Mouse (Mus musculus) intestine, embryonic 14.5 days (tissue): ENCODE measurements at regions not wholly inside any gene's neighbourhood (a gene's known extent, or its start where the extent isn't known, plus 50 kb on each side); places are given as distances from the start of the nearest gene placed in this dataset.

Experiments used
- ATAC-seq: fragments of 200-750 bp; cut with Nextera tagmentation; replicated peaks from 2 replicates; pipeline ENCODE4 v1.8.0; 2017; ENCODE audit warnings: low read depth, moderate number of reproducible peaks, moderate TSS enrichment, moderate library complexity; ENCODE audit not compliant: low FRiP score, low TSS enrichment
- DNase-seq: peaks from one replicate; pipeline ENCODE4 v3.0.0-alpha.2; 2018; ENCODE audit warnings: low spot score
- H3K27ac ChIP-seq: fragments of 300-500 bp; sonication (generic); 2 replicates; pipeline ENCODE4 v1.5.1; 2014; ENCODE audit warnings: low read depth, mild to moderate bottlenecking, control low read depth
- H3K27me3 ChIP-seq: fragments of 300-500 bp; sonication (generic); replicated peaks from 2 replicates; pipeline ENCODE4 v1.6.1; 2014; ENCODE audit warnings: low read length, control low read depth; ENCODE audit not compliant: control insufficient read depth, insufficient read depth
- H3K36me3 ChIP-seq: fragments of 300-500 bp; sonication (generic); 2 replicates; pipeline ENCODE4 v1.6.1; 2014; ENCODE audit warnings: low read length, control low read depth; ENCODE audit not compliant: control insufficient read depth, insufficient read depth
- H3K4me1 ChIP-seq: fragments of 300-500 bp; sonication (generic); replicated peaks from 2 replicates; pipeline ENCODE4 v1.6.1; 2014; ENCODE audit warnings: low read length, control low read depth, mixed read lengths; ENCODE audit not compliant: control insufficient read depth, insufficient read depth
- H3K4me2 ChIP-seq: fragments of 300-500 bp; sonication (generic); 2 replicates; pipeline ENCODE4 v1.6.1; 2014; ENCODE audit warnings: low read length
- H3K4me3 ChIP-seq: fragments of 300-500 bp; sonication (generic); 2 replicates; pipeline ENCODE4 v1.5.1; 2014; ENCODE audit warnings: low read depth, low read length, control low read depth, mixed read lengths
- H3K9ac ChIP-seq: fragments of 300-500 bp; sonication (generic); 2 replicates; pipeline ENCODE4 v1.6.1; 2014; ENCODE audit warnings: mild to moderate bottlenecking, low read length
- H3K9me3 ChIP-seq: fragments of 300-500 bp; sonication (generic); 2 replicates; pipeline ENCODE4 v1.6.1; 2016; ENCODE audit warnings: low read length, control low read depth; ENCODE audit not compliant: control insufficient read depth
- WGBS: fragments of 180-500 bp; shearing (Covaris S2); extraction: QIAGEN DNeasy Blood & Tissue Kit; methylation state at CpG from one replicate; pipeline ENCODE4 v1.1.7; 2014; 5-methylcytosine and 5-hydroxymethylcytosine counted together

DNA sequence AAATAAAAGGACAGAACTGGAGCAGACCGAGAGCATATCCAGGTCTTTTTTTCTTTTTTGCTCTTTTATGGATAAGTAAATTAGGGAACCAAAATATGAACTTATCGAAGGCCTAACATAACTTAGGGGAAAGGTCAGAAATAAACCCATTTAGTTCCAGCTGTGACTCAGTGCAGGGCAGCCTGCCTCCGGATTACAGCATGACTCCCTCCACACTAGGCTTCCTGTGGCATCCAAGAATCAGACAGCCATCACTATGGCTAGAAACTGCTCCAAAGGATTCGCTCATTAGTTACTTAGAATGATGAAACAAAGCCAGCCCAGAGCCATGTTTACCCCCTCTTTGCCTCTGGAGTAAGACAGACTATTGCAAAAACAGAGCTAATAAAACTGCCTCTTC, 116.6 kb upstream of the Six2 start:
- Histone ChIP-seq H3K9me3 (no peaks in the 10 kb centered on the region), H3K36me3 (no peaks in the 10 kb centered on the region), H3K27ac (no peak overlapping the region), H3K4me1 (peaks cover 7% of the 10 kb centered on the region; the same call in 1 of the 2 replicates), H3K4me2 (no peak overlapping the region), H3K9ac (no peak overlapping the region), H3K27me3 (peaks cover 66% of the 10 kb centered on the region), H3K4me3 (no peak overlapping the region)
- ATAC-seq: no peak
- 59% methylated on average over 4 of the region's 4 CpGs for WGBS
- DNase-seq: no peak

DNA sequence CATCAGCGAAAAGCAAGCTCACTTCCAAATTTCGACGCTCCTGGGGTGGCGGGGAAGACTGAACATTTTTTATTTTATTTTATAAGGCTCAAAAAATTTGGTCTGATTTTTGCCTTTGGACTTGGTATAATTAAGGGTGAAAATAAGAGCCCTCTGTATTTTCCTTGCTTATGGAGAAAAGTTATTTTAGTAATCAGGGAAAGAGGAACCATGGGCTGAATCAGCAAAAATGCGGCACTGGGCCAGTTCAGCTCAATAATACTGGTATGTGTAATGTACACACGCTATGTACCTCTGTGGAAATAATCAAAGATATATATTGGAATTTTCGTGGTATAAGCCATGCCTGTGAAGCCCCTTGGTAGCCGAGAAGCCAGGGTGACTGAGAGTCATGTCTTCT, 113.7 kb upstream of the Six2 start:
- no peak for DNase-seq
- Histone ChIP-seq H3K9ac (no peak overlapping the region), H3K27ac (no peak overlapping the region), H3K27me3 (peaks cover 83% of the 10 kb centered on the region), H3K4me1 (peaks cover 9% of the 10 kb centered on the region; the same call in 1 of the 2 replicates), H3K4me2 (no peak overlapping the region), H3K9me3 (no peaks in the 10 kb centered on the region), H3K4me3 (no peak overlapping the region), H3K36me3 (no peaks in the 10 kb centered on the region)
- no peak for ATAC-seq
- 85% methylated on average over 8 of the region's 8 CpGs for WGBS

DNA sequence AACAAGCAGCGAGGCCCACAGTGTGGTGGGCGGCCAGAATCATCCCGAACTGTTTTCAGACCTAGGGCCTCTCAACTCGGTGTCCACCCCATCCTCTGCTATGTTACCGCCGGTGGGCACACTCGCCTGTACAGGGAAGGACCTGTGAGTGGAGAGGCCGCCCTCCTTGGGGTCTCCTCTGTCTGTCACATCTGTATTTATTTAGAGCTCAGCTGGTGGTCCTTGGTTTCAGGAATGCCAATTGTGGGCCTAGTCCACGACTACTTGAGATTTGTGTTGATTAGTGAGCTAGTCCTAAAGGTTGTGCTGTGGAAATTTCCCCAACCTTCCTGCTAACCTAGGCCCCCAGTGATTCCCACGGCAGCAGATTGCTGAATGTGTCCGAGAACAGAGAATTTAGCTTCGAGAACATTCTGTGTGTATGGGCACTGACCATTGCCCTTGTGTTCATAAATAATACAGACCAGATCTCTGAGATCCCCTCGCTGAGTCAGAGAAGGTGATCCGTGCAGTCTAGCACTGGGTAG, 113.1 kb upstream of the Six2 start:
- H3K4me3 ChIP-seq: no peak overlapping the region
- peaks cover 82% of the 10 kb centered on the region for H3K27me3 ChIP-seq
- H3K9ac ChIP-seq: no peak overlapping the region
- peak; percentile 53 for DNase-seq
- no peak overlapping the region; the same call in 1 of the 2 replicates for H3K4me2 ChIP-seq
- H3K9me3 ChIP-seq: no peaks in the 10 kb centered on the region
- H3K36me3 ChIP-seq: no peaks in the 10 kb centered on the region
- no peak overlapping the region for H3K27ac ChIP-seq
- no peak for ATAC-seq
- peaks cover 9% of the 10 kb centered on the region; the same call in 1 of the 2 replicates for H3K4me1 ChIP-seq
- 46% methylated on average over 14 of the region's 14 CpGs for WGBS

DNA sequence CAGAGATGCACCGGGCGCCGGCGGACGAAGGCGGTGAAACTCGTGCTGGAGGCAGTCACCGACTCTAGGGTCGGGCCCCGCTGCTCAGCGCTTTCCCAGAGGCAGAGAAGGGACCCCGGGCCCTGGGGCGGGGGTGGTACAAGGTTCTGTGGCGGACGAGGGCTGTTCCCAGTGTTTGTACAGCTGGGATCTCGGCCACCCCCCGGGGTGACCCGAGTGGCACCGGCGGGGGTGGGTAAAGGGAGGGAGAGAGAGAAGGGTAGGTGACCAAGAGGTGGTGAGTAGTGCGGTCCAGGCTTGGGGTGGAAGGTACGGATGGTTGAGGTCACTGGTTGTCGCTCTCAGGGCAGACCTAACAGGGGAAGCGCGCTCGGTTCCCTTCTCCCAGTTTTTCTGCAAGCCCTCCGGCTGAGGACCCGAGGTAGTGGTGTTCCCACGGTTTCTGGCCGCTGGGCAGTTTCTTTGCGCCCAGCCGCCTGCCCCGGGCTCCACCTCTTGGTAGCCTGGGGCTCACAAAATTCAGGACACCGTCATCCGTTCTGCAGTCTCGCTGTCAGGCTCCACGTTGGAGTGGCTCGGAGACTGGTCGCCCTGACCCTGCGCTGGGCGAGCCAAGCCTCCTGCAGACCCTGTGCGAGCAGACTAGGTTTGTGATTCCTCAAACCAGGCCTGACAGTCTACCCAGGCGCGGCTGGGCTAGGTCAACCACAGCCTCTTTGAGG, 112.4 kb upstream of the Six2 start:
- H3K36me3 ChIP-seq: no peaks in the 10 kb centered on the region
- H3K9ac ChIP-seq: peak overlapping the region; percentile 34; the same call in 1 of the 2 replicates
- peak overlapping the region; percentile 34 for H3K4me3 ChIP-seq
- peaks cover 9% of the 10 kb centered on the region; the same call in 1 of the 2 replicates for H3K4me1 ChIP-seq
- 3% methylated on average over 43 of the region's 44 CpGs for WGBS
- no peaks in the 10 kb centered on the region for H3K9me3 ChIP-seq
- peak; percentile 65 for DNase-seq
- H3K4me2 ChIP-seq: peak overlapping the region; percentile 72
- H3K27me3 ChIP-seq: peaks cover 83% of the 10 kb centered on the region
- H3K27ac ChIP-seq: no peak overlapping the region
- ATAC-seq: peak; percentile 53; the same call in 1 of the 2 replicates

DNA sequence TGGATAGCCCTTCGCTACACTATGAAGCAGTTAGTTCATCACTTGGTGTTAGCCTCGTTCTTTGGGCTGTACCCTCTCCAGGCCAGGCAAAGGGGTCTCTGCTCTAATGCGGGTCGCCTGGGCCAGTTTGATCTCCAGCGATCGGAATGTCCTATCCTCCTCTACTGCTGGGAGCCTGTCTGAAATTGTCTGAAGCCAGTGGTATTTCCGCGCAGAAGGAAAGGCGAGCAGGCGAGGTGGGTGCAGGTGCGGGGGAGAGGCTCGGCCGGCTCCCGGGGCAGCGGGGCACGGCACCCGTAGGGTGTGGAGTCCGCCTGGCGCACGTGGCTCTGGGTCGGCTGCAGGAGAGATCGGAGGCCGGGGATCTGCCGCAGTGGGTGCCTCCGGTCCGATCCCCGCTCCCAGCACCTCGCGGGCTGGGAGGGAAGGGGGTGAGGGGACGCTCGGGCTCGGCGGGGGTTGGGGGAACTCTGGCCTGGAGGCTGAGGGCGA, 111.8 kb upstream of the Six2 start:
- peak; percentile 81 for DNase-seq
- Histone ChIP-seq H3K27ac (no peak overlapping the region), H3K4me1 (peaks cover 9% of the 10 kb centered on the region; the same call in 1 of the 2 replicates), H3K9ac (peak overlapping the region; percentile 34), H3K27me3 (peaks cover 86% of the 10 kb centered on the region), H3K4me2 (peak overlapping the region; percentile 72), H3K4me3 (peak overlapping the region; percentile 34), H3K9me3 (no peaks in the 10 kb centered on the region), H3K36me3 (no peaks in the 10 kb centered on the region)
- WGBS: 0% methylated on average over 30 of the region's 34 CpGs
- ATAC-seq: peak; percentile 67

DNA sequence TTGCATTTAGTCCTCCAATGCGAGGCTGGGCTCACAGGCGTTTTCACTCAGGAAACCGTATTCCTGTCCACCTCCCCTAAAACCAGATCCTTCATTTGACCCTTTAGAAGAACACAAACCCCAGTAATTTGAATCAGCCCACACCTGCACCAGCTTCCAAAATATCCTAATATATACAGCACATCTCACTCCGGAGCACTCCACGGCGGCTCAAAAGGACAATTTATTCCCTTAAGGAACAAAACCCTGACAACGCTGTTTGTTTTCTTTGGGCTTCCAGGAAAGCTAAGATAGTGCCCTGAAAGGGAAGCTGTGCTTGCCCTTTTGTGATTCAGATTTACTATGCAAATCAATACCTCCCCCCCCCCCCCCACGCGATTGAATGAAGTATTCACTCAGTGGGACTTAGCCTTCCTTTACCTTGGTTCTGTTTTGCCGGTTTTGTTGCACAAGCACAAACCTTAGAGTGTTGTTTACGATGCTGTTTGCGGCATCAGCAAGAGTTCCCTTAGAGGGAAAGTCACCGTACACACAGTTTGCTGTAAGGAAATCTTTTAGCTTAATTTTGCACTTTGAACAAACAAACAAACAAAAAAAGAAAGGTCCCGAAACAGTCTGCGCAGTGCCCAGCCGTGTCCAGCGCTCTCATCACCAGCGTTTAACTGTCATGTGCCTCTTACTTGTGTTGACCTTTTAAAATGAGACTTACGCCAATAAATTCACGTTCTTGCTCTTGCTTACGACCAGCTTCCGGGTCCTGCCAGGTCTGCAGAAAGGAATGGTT, 111.2 kb upstream of the Six2 start:
- Histone ChIP-seq H3K4me3 (peak overlapping the region; percentile 34), H3K9me3 (no peaks in the 10 kb centered on the region), H3K27ac (no peak overlapping the region), H3K36me3 (no peaks in the 10 kb centered on the region), H3K4me1 (peaks cover 9% of the 10 kb centered on the region; the same call in 1 of the 2 replicates), H3K4me2 (peak overlapping the region; percentile 72), H3K9ac (no peak overlapping the region), H3K27me3 (peaks cover 86% of the 10 kb centered on the region)
- DNase-seq (no peak), ATAC-seq (no peak)
- 1% methylated on average over 22 of the region's 22 CpGs for WGBS

DNA sequence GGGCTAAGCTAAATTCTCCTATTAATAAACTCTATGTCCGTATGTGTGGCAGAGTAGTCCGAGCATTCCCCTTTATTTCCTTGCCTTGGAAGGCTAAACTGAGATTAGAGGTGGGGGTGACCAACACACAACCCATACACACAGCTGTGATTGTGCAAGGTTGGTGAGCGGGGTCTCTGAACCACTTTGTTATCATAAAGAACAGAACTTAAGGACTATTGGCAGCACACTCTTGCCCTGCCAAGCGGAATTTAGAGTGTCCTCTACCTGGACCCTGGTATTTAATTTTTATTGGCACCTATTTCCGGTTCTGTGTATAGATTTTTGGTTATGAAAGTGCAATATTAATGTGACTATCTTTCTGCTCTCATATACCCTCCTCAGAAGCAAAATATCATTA, 109.7 kb upstream of the Six2 start:
- H3K4me3 ChIP-seq: no peak overlapping the region
- no peaks in the 10 kb centered on the region for H3K9me3 ChIP-seq
- WGBS: 77% methylated on average over 5 of the region's 5 CpGs
- DNase-seq (no peak), ATAC-seq (no peak)
- no peak overlapping the region for H3K4me2 ChIP-seq
- peaks cover 86% of the 10 kb centered on the region for H3K27me3 ChIP-seq
- H3K9ac ChIP-seq: no peak overlapping the region
- H3K4me1 ChIP-seq: peaks cover 9% of the 10 kb centered on the region; the same call in 1 of the 2 replicates
- H3K27ac ChIP-seq: no peak overlapping the region
- no peaks in the 10 kb centered on the region for H3K36me3 ChIP-seq

DNA sequence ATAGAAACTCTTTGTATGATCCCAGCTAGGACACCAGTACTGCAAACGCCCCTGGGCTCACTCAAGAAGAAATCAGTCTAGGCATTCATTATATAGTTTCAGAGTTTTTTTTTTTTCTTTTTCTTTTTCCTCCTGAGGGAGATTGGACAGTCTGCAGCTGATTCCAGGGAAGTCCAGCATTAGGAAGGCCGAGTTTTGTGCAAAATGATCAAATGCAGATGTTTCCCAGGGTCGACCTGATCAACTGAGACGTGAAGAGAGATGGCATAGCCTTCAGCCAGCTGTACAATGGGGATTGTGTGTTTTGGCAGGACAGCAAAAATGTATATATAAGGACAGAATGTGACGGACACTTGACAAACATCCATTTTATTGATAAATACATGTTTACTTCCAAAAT, 107.7 kb upstream of the Six2 start:
- Histone ChIP-seq H3K27ac (no peak overlapping the region), H3K4me2 (no peak overlapping the region), H3K4me1 (peaks cover 9% of the 10 kb centered on the region; the same call in 1 of the 2 replicates), H3K4me3 (no peak overlapping the region), H3K36me3 (no peaks in the 10 kb centered on the region), H3K9ac (no peak overlapping the region), H3K27me3 (peaks cover 72% of the 10 kb centered on the region), H3K9me3 (no peaks in the 10 kb centered on the region)
- WGBS: 56% methylated on average over 5 of the region's 5 CpGs
- DNase-seq (no peak), ATAC-seq (no peak)
